Mouse (Mus musculus) left cerebral cortex, postnatal 36 days (tissue): ENCODE results near the gene Zscan21. TPM values are rescaled to one million over a fixed set of nuclear protein-coding genes. Genes with fewer than 3 reads are reported as not detected.

Source experiments
- microRNA-seq: library from miRNA; unstranded; fragments of <30 nt; microRNA quantifications from one replicate; pipeline ENCODE4 v1.2.0, GENCODE M21; 2022
- total RNA-seq, 2 experiments: library from RNA; stranded (reverse); gene quantifications; 2 replicates each; pipeline ENCODE4 v1.2.3; 2021

Gene Zscan21
- total RNA-seq, 2 experiments from 2014 or later, result 16.1 to 16.4 TPM

Small RNA genes within 50 kb of the gene (microRNA-seq; reads per million reads assigned to microRNA genes)
- gene Mir106b (454 reads per million, percentile 70 among the genes with 10 or more reads in this experiment), gene Mir25 (47.7 reads per million, percentile 49 among the genes with 10 or more reads in this experiment), gene Mir93 (1,304 reads per million, percentile 80 among the genes with 10 or more reads in this experiment)

Other genes with a start within 250 kb of the Zscan21 start
- gene Pilrb2, start 245.1 kb upstream of the Zscan21 start, total RNA-seq, result not detected
- gene Cyp3a13, start 195.3 kb upstream of the Zscan21 start, total RNA-seq, result under 1 TPM; 0.25 TPM
- 10 to 100 TPM; 21.0 to 23.4 TPM for gene Gjc3, start 153.8 kb upstream of the Zscan21 start, total RNA-seq
- gene Azgp1, start 135.4 kb upstream of the Zscan21 start, total RNA-seq, result not detected
- gene Smok3a, start 95.6 kb upstream of the Zscan21 start, total RNA-seq, result not detected
- gene Smok3b, start 95.5 kb upstream of the Zscan21 start, total RNA-seq, result not detected
- not detected for gene Smok3c, start 63.7 kb upstream of the Zscan21 start, total RNA-seq
- gene Zkscan1, start 31.8 kb upstream of the Zscan21 start, total RNA-seq, result 10 to 100 TPM; 39.9 to 40.2 TPM
- 10 to 100 TPM; 12.3 to 16.2 TPM for gene Zfp113, start 38.8 kb downstream of the Zscan21 start, total RNA-seq
- 100 to 1,000 TPM; 122 to 137 TPM for gene Cops6, start 44.2 kb downstream of the Zscan21 start, total RNA-seq
- gene Ap4m1, start 55.1 kb downstream of the Zscan21 start, total RNA-seq, result 10 to 100 TPM; 20.1 to 26.6 TPM
- gene Mcm7, start 55.5 kb downstream of the Zscan21 start, total RNA-seq, result 10 to 100 TPM; 14.3 to 15.3 TPM
- gene Taf6, start 70.5 kb downstream of the Zscan21 start, total RNA-seq, result 10 to 100 TPM; 36.1 to 41.1 TPM
- gene Cnpy4, start 70.6 kb downstream of the Zscan21 start, total RNA-seq, result 10 to 100 TPM; 14.5 to 18.0 TPM
- 10 to 100 TPM in 1 of 2 experiments, 1 to 10 TPM in 1; 8.7 to 11.6 TPM for gene Mblac1, start 77.4 kb downstream of the Zscan21 start, total RNA-seq
- not detected for gene Nxpe5, start 109.0 kb downstream of the Zscan21 start, total RNA-seq
- gene Lamtor4, start 138.6 kb downstream of the Zscan21 start, total RNA-seq, result 10 to 100 TPM; 53.4 to 54.3 TPM
- 10 to 100 TPM; 59.2 to 68.2 TPM for gene BC037034, start 147.1 kb downstream of the Zscan21 start, total RNA-seq
- gene Gal3st4, start 155.9 kb downstream of the Zscan21 start, total RNA-seq, result 1 to 10 TPM; 2.3 to 3.2 TPM
- gene Gm43720, start 163.1 kb downstream of the Zscan21 start, total RNA-seq, result not detected
- gene Gpc2, start 163.1 kb downstream of the Zscan21 start, total RNA-seq, result 1 to 10 TPM; 1.5 to 2.6 TPM
- gene Stag3, start 163.3 kb downstream of the Zscan21 start, total RNA-seq, result under 1 TPM; 0.62 to 0.77 TPM
- gene Pvrig, start 225.1 kb downstream of the Zscan21 start, total RNA-seq, result not detected